Mouse (Mus musculus): ENCODE data around the gene Cacna2d1.

- TF ChIP-seq CTCF (IDR thresholded peaks at IDR 0.05; ENCODE audit: borderline replicate concordance, insufficient read depth, low read depth, low read length) (no peak), POLR2A (IDR thresholded peaks at IDR 0.05; ENCODE audit: borderline replicate concordance, insufficient read depth, low read length) (no peak)
Observed at GRCm38 (mm10) chr5:16024626-16025417, 90.3 kb downstream of the Cacna2d1 start.
